Mouse (Mus musculus) cortical plate, adult 2 months (tissue): Measurements from ENCODE around the gene E130114P18Rik. TPM values are rescaled to one million over a fixed set of nuclear protein-coding genes. Genes with fewer than 3 reads are reported as not detected.

Source experiments
- H3K27ac ChIP-seq: fragments of 200-500 bp; 2 replicates; pipeline ENCODE4 v1.5.1; 2012; ENCODE audit warnings: low read length, control low read depth, inconsistent platforms; ENCODE audit not compliant: insufficient read depth
- H3K4me1 ChIP-seq: fragments of 200-500 bp; 2 replicates; pipeline ENCODE4 v1.6.1; 2011; ENCODE audit warnings: low read length; ENCODE audit not compliant: control insufficient read depth, insufficient read depth
- H3K4me3 ChIP-seq: fragments of 200-500 bp; 2 replicates; pipeline ENCODE4 v1.5.1; 2011; ENCODE audit warnings: mild to moderate bottlenecking, low read length, control low read depth; ENCODE audit not compliant: insufficient read depth
- CTCF ChIP-seq: fragments of 200-500 bp; IDR thresholded peaks from 2 replicates; pipeline ENCODE4 v1.5.1; 2011; ENCODE audit warnings: mild to moderate bottlenecking, control low read depth, low read length; ENCODE audit not compliant: insufficient read depth; ENCODE audit errors: extremely low read depth
- POLR2A ChIP-seq: fragments of 200-500 bp; IDR thresholded peaks from 2 replicates; pipeline ENCODE4 v1.6.1; 2011; ENCODE audit warnings: mild to moderate bottlenecking, low read length, control low read depth; ENCODE audit not compliant: insufficient read depth; ENCODE audit errors: extremely low read depth
- polyA plus RNA-seq: library from polyadenylated mRNA; depleted of rRNA; stranded (reverse); fragments of >200 nt; gene quantifications from 2 replicates; pipeline ENCODE4 v1.2.3, GENCODE M21; 2012

Gene E130114P18Rik
- polyA plus RNA-seq, 1 experiment = 12.7 TPM

GRCm38 (mm10) chr4:97787515-97787914 is 9.6 kb upstream of the E130114P18Rik start:
- TF ChIP-seq CTCF (no peak), POLR2A (no peak)
- Histone ChIP-seq H3K4me1 (no peaks in the 10 kb centered on the region), H3K27ac (no peak overlapping the region), H3K4me3 (no peak overlapping the region)

- H3K27ac ChIP-seq = no peak overlapping the region
- TF ChIP-seq CTCF = no peak
- TF ChIP-seq POLR2A = no peak
Measured at GRCm38 (mm10) chr4:97786571-97786970, 8.7 kb upstream of the E130114P18Rik start.

DNA sequence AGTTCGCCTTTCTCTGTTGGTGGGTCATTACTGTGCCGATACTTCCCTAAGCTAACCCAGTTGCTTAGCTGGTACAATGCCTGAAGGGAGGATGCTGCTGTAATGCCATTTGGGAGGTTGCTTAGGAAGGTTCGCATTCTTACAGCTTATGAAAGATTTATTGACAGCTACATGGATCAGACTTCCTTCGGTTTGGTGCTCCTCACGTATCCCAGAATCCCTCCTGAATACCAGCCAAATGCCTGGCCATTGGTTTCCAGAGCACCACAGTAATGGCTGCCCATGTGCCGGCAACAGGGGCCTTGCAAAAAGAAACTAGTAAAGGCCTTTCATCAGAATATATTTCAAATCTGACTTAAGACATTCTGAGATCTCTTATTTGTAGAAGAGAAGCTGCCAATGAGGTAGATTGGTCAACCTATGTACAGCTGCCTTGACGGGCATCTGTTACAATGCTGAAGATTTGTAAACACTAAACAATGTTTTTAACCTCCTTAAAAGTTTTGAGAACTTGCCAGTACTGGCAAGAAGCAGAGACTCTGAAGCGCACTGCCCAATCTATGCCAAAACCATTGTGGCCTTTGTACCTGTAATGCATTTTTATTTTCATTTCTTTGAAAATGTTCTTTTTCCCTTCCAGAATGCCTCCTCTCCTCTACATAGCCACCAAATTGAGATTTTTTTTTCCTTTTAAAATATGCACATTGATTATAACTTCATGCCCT is 7.8 kb upstream of the E130114P18Rik start:
- Histone ChIP-seq H3K27ac (peak overlapping the region; percentile 15; the same call in 1 of the 2 replicates), H3K4me3 (no peak overlapping the region), H3K4me1 (no peaks in the 10 kb centered on the region)
- TF ChIP-seq CTCF (no peak), POLR2A (no peak)

More at GRCm38 (mm10) chr4:97786571-97786970, 8.7 kb upstream of the E130114P18Rik start:
- Histone ChIP-seq H3K4me3 (no peak overlapping the region), H3K4me1 (no peaks in the 10 kb centered on the region)

GRCm38 (mm10) chr4:97784236-97784635 is 6.4 kb upstream of the E130114P18Rik start:
- H3K4me1 ChIP-seq = no peaks in the 10 kb centered on the region
- H3K27ac ChIP-seq = peak overlapping the region; percentile 21
- TF ChIP-seq POLR2A = no peak
- TF ChIP-seq CTCF = no peak
- H3K4me3 ChIP-seq = no peak overlapping the region

GRCm38 (mm10) chr4:97783073-97783879 is 5.4 kb upstream of the E130114P18Rik start:
- Histone ChIP-seq H3K4me3 (no peak overlapping the region), H3K27ac (peak overlapping the region; percentile 73; the same call in 1 of the 2 replicates), H3K4me1 (no peaks in the 10 kb centered on the region)
- TF ChIP-seq POLR2A (no peak), CTCF (no peak)

GRCm38 (mm10) chr4:97782497-97782896 is 4.6 kb upstream of the E130114P18Rik start:
- TF ChIP-seq POLR2A (no peak), CTCF (no peak)
- Histone ChIP-seq H3K4me3 (no peak overlapping the region), H3K27ac (no peak overlapping the region), H3K4me1 (no peaks in the 10 kb centered on the region)

GRCm38 (mm10) chr4:97782069-97782468 is 4.2 kb upstream of the E130114P18Rik start:
- H3K27ac ChIP-seq = no peak overlapping the region
- TF ChIP-seq CTCF (no peak), POLR2A (no peak)
- no peak overlapping the region for H3K4me3 ChIP-seq
- H3K4me1 ChIP-seq = no peaks in the 10 kb centered on the region

- no peak for TF ChIP-seq POLR2A
- Histone ChIP-seq H3K4me3 (no peak overlapping the region; the same call in 1 of the 2 replicates), H3K4me1 (no peaks in the 10 kb centered on the region), H3K27ac (no peak overlapping the region)
Measured at GRCm38 (mm10) chr4:97780666-97781435, 3.0 kb upstream of the E130114P18Rik start.

- H3K4me3 ChIP-seq = peak overlapping the region; percentile 21; the same call in 1 of the 2 replicates
- TF ChIP-seq POLR2A = no peak
- no peak for TF ChIP-seq CTCF
- peak overlapping the region; percentile 81; the same call in 1 of the 2 replicates for H3K27ac ChIP-seq
- no peaks in the 10 kb centered on the region for H3K4me1 ChIP-seq
Measured at GRCm38 (mm10) chr4:97780024-97780423, 2.1 kb upstream of the E130114P18Rik start.
